Mouse (Mus musculus): ENCODE results near the gene Slc12a4.

DNA sequence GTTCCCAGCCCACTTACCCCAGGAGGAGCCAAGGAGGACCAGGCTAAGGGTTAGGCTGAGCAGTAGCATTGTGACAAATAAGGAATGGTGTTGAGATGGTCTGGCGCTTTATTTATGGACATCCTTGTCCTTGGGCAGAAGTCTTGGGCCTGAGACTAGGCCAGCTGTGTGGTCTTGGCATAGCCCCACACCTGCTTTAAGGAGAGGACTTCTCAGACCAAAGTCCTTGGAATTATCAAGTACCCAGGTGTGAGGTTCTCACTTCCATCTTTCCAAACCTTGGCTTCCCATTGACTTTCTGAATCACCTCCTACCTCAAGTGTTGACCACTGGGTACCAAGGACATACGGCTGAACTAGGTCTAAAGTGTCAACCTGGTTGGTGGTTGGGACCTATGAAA lies 32.1 kb downstream of the Slc12a4 start, which contains the start of gene Ctrl:
- TF ChIP-seq CTCF (IDR thresholded peaks at IDR 0.05; ENCODE audit: extremely low read depth, insufficient read length, insufficient replicate concordance, low read depth, low read length) = no peak
- no peak for TF ChIP-seq POLR2A (IDR thresholded peaks at IDR 0.05; ENCODE audit: low read depth, low read length)

Data from small intestine, adult 2 months (tissue).